Mouse (Mus musculus): ENCODE data around the gene Atxn7l1.
"Not testable (repeated sequence)": the region's sequence is repeated elsewhere in the genome, so short reads cannot be mapped to it uniquely, and the experiment has no call there.

Atxn7l1 gene

GRCm38 (mm10) chr12:33153131-33153530 is 5.6 kb downstream of the Atxn7l1 start:
- DNase-seq (ENCODE audit: low spot score): no peak

DNA sequence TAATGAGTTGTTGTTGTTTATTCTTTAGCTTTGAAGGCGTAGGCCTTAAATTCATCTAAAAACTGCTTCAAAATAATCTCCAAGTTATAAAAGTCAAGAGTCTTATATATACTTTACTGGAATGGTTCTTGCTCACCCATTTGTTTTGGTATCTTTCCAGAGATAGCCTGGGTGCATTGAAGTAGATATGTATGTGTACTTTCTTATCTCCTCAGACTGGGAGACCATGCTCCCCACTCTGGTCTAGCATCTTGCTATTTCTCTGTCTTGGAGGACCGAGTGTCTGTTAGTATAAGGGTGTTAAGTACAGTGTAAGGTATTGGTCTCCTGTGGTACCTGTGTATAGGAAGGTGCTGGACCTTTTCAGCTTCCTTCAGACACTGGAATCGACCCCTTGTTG is 6.4 kb downstream of the Atxn7l1 start:
- no peak for DNase-seq (ENCODE audit: low spot score)

DNA sequence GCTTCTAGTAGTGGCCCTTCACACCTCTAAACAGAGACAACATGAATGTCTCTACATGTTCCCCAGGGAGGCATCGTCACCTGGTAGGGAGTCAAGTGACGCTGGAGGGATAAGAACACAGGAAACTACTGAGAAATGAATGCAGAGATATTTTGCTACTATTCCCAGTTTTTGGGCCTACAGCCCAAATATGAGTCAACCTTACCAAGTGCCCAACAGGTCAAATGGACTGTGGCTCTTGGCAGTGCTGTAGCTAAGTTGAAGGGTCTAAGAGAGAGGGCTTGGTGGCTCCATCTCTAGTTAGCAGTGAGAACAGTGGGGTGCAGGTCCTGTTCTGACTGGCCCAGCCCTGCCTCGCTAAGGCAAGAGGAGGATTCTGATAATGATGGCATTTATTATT is 7.2 kb downstream of the Atxn7l1 start:
- DNase-seq (ENCODE audit: low spot score): no peak

DNA sequence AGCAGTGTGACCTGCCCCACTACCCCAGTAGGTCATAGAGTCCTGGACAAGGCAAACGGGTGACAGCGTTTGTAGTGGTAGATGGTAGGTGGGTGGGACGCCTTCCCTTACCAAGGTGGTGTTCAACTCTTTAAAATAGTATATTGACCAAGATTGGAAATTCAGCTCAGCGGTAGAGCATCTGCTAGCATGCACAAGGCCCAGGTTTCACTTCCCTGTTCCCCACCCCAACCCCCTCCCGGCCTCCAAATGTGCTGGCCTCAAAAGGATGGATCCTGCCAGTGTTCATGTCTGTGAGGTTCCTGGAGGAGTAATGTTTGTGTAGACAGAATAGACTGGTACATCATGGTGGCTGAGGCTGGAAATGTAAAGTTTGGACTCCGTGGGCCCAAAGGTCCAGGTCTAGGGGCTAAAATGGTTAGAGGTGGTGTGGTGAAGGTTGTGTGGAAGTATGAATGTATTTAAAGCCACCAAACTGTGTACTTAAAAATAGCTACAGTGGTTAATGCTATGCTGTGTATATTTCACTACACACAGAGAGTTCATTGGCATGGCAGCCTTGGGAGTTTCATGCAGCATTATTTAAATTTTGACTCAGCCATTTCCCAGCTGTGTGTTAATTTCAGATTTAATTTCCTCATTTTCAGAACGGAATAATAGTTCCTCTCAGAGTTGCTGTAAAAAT is 9.0 kb downstream of the Atxn7l1 start:
- DNase-seq (ENCODE audit: low spot score): no peak

GRCm38 (mm10) chr12:33158256-33158655 is 10.8 kb downstream of the Atxn7l1 start:
- no peak for DNase-seq (ENCODE audit: low spot score)

DNA sequence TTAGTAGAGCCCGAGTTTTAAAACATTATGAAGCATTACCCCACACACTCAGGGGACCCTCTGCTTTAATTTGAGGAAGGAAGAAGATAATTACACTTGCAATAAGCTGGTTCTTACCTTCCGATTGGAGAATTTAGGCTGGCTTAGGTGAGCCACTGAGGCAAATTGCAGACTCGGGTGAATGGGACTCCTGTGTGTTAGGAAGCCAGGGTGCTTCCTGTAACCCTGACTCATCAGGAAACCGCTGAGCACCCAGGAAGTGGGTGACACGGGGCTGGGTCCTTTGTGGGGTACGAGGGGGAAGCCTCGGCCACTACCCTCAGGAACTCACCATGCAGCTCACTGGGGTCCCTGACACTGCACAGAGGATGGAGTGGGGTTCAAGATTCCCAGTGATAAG is 12.9 kb downstream of the Atxn7l1 start:
- DNase-seq (ENCODE audit: low spot score): no peak

GRCm38 (mm10) chr12:33162541-33162940 is 15.0 kb downstream of the Atxn7l1 start:
- DNase-seq (ENCODE audit: low spot score): no peak

- not testable (repeated sequence) for DNase-seq (ENCODE audit: low spot score)
These were observed 16.5 kb downstream of the Atxn7l1 start for GRCm38 (mm10) chr12:33164019-33164418.

GRCm38 (mm10) chr12:33166712-33167111 is 19.2 kb downstream of the Atxn7l1 start:
- DNase-seq (ENCODE audit: low spot score): no peak

GRCm38 (mm10) chr12:33167545-33167944 is 20.1 kb downstream of the Atxn7l1 start:
- no peak for DNase-seq (ENCODE audit: low spot score)

DNA sequence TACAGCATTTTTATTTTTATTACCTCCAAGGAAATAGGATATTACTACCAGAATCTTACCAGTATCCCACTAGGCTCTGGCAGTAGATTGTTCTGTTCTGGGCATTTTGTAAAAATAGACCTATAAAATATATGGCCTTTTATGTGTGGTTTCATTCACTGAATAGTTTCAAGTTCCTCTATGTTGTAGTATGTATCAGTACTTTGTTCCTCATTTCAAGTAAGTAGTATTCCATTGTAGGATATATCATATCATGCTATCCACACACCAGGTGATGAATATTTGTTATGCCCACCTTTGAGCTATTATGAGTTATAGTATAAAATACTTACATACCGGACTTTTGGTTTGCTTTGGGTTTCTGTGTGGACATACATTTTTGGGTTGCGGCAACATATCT is 21.0 kb downstream of the Atxn7l1 start:
- DNase-seq (ENCODE audit: low spot score): no peak

DNA sequence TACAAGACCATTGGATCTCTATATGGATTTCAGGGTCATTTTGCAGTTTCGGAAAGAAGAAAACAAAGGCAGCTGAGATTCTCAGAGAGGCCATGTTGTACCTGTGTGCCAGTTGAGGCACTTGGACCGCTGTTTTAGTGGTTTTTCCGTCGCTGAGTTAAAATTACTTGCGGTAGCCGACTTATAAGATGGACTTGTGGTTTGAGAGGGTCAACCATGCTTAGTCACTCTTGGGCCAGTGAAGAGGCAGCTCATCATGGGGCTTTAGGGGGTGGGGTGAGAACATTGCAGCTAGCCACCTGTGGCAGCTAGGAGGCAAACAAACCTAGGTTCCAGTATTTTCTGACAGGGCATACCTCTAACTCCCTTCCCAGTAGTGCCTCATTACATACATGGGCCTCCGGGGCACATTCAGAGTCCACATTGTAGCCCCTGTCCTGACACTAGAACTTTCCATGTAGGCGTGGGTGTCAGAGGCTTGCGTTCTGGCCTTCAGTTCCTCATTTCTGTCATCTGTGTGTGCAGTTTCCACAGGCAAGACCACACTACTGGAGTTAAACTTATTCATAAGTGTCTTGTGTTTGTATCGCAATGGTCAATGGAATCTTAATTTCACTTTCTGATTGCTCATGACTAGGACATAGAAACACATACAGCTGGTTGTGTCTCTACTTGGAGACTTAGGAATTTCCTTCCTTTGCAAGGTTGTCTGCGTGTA is 22.4 kb downstream of the Atxn7l1 start:
- DNase-seq (ENCODE audit: low spot score): no peak

- DNase-seq (ENCODE audit: low spot score): no peak
These were observed 23.3 kb downstream of the Atxn7l1 start for GRCm38 (mm10) chr12:33170822-33171221.

- no peak for DNase-seq (ENCODE audit: low spot score)
These were observed 25.4 kb downstream of the Atxn7l1 start for GRCm38 (mm10) chr12:33172926-33173325.

DNA sequence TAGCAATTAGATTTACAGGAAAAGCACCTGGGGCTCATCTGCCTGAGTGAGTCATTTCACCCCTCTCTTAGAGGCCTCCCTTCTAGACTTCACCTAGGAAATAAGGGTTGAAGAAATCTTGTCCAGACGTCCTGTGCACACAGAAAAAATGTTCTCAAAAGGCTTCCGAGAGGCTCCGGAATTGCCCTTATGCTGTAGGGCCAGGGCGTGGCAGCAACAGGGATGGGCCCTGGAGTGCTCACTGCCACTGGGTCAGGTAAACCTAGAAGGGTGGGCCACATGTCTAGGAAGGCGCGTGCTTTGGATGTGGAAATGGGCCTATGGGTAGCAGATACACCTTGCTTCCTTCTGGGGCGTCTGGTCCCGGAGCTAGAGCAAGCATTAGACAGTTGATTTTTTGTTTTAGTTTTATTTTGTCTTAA is 26.2 kb downstream of the Atxn7l1 start:
- no peak for DNase-seq (ENCODE audit: low spot score)

- no peak for DNase-seq (ENCODE audit: low spot score)
These were observed 26.7 kb downstream of the Atxn7l1 start for GRCm38 (mm10) chr12:33174171-33174570.

GRCm38 (mm10) chr12:33174675-33175357 is 27.3 kb downstream of the Atxn7l1 start:
- DNase-seq (ENCODE audit: low spot score): no peak

GRCm38 (mm10) chr12:33175621-33176554 is 28.4 kb downstream of the Atxn7l1 start:
- DNase-seq (ENCODE audit: low spot score): no peak

GRCm38 (mm10) chr12:33176555-33176900 is 29.0 kb downstream of the Atxn7l1 start:
- no peak for DNase-seq (ENCODE audit: low spot score)

DNA sequence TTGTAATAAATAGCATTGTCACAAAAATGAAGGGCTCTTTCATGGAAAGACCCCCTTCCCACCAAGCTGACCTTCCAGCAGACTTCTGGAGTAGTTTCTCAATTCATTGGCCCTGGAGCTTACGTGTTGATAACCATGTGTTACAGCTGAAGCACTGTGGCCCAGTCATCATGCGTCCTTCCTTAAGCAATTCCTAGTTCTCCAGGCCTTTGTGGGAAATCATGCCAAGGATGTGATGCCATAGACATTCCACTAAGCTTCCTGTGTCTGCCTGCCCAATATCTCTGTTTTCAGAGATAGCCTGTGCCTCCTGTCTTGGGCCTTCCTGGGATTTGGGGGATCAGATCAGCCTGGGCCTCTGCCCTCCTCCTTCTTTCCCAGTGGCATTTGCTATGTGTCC is 32.9 kb downstream of the Atxn7l1 start:
- DNase-seq (ENCODE audit: low spot score): no peak

GRCm38 (mm10) chr12:33181875-33182274 is 34.4 kb downstream of the Atxn7l1 start:
- no peak for DNase-seq (ENCODE audit: low spot score)

Measured in ovary, postnatal 10 days (tissue).